Mouse (Mus musculus): Measurements from ENCODE around the gene Atp8a1. TPM values are rescaled to one million over a fixed set of nuclear protein-coding genes. Genes with fewer than 3 reads are reported as not detected.

Gene Atp8a1
- total RNA-seq, 2 experiments from 2014 or later: 9.7 to 11.3 TPM

DNA sequence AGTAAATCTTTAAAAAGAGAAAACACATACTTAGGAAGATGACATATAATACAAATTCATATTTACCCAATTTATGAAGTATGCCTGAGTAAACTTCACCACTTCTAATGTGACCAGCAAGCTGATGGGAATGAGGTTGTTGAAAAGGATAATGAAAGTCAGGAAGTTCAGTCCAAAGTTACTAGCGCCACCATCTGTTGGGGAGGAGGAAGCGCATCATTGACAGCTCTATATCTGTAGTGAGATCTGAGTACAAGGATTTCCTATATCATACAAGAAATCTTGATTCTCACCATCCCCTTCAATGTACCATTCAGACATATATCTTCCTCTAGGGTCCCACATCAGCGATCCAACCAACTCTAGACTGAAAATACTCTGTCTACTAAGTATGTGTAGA is 82.4 kb downstream of the Atp8a1 start:
- DNase-seq: no peak

DNA sequence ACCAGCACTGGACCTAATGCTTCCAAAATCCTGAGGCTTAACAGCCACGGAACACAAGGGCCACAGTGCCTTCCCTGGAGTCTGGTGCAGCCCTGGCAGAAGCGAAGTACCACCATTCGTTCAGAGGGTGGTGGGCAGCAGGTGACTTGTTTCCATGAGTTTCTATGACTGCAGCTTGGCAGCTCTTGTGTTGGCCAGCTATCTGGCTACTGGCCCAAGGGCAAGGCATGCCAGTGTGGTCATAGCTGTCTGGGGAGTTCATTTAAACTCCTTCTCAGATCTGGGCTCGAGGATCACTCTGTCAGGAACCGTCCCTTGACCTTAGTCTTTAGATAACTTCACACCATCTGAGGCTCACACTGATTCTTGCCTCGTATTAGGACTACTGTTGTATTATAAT is 89.1 kb downstream of the Atp8a1 start:
- DNase-seq: no peak

DNA sequence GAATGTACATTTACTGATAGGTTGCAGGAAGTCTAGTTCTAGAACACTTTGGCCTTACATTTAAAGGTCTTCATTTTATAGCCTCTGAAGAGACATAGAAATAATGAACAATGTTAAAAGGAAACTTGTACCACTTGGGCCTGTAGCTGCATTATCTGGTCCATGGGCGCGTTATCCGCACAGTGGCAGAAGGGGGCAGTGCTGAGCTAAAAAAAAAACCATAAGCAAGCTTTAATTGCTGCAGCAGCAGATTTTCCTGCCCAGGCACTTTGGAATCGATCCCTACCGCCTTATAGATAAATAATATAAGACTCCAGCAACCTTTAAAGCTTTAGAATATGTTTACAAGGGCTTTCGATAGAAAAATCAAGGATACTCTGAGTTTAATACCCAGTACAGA is 91.1 kb downstream of the Atp8a1 start:
- DNase-seq: peak; percentile 30

DNA sequence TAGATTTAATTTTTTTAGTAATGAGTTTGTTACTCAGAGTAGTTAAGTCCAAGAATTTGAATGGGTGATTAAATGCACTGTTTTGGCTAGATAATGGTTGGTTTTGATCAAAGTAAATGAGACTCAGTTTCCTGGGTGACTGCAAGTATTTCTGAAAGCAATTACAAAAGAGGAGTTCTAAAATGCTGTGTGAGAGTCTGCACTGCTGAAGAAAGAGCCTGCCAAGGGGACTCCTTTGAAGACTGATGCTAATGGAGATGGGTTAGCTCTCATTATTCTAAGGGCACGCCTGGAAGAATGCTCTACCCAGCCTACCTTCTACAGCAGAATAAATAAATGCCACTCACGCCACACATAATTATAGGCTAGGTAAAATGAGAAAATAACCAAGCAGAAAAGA is 94.2 kb downstream of the Atp8a1 start:
- DNase-seq: no peak

DNA sequence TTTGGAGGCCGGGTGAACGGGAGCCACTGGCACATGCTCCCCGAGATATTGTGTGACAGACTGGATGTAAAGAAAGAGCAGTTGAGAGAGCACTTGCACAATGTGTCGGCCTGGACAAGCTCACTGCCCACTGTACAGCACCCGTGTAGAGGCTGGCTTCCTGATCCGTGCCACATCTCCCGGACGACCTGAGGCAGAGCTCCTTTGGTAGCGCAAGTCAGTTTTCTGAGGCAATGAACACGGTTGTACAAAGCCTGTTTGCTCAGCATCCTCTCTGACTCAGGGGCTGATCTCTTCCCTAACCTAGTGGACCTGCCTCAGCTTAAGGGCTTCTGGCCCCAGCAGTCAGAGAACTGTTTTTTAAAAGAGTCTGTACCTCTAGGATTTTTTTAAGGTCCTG is 94.6 kb downstream of the Atp8a1 start:
- DNase-seq: no peak

DNA sequence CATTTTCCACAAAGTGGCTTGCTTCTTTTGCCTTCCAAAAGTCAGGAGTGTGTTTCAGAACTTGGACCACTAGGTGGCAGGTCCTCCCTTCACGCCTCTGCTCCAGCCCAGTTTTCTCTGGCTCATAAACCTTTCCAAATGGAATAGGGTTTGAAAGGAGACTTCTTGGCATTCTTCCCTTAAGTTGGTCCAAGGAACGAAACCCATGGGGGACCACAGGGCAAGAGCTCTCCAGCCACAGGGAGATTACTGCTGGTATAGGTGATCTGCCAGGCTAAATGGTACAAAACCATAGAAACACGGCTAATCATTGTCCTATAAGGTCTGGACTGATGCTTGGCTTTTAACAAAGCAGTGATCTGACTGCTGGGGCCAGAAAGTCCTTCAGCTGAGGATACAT is 95.2 kb downstream of the Atp8a1 start:
- peak; percentile 9 for DNase-seq

DNA sequence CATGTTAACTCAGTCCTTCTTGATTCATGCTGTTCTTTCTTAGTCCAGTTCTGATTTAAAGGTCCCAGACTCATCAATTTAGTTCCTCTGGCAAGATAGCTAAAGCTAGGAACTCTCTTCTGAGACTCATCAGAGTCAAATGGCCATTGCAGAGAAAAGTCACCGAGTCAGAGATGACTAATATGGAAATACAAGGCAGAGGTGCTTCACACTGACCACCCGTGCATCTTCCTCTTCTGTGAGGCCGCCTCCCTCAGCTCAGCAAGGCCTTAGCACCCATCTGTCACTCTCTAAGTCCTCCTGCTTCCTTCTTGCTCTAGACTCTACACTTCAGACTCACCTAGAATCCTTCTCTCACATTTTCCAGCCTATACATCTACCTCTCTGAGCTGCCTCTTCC is 108.0 kb downstream of the Atp8a1 start:
- no peak for DNase-seq

DNA sequence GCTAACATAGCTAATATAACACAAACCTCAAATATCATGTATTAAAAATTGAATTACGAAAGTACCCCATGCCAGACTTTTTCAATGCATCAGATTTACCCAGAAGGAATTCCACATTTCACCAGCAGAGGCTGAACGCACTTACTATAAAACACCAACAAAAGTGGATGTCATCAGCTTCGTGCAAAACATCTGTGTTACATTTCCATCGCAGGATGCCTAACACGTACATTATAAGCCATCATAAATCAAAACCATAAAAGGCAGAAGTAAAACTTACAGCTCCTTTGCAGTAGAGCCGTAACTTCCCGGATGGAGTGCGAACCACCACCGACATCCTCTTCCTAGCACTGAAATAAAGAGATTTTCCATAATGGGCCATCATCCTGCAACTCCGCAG is 109.1 kb downstream of the Atp8a1 start:
- no peak for DNase-seq

DNA sequence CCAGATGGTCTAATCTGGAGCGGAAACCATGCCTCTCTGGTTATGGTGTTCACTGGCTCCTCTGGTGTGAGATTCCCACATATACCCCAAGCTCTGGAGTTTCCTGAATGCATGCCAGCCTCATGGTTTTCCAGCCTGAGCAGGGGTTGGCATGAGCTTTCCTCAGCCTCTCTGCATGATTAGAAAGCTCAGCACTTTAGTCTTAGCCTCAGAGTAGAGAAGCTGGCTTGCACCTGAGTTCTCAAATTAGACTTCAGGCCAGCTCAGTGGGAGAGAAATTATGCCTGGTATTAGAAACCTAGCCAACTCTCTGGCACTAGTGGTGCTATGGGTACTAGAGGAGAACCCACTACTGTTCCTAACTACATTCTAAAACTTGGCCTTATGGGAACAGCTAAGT is 111.5 kb downstream of the Atp8a1 start:
- DNase-seq: no peak

DNA sequence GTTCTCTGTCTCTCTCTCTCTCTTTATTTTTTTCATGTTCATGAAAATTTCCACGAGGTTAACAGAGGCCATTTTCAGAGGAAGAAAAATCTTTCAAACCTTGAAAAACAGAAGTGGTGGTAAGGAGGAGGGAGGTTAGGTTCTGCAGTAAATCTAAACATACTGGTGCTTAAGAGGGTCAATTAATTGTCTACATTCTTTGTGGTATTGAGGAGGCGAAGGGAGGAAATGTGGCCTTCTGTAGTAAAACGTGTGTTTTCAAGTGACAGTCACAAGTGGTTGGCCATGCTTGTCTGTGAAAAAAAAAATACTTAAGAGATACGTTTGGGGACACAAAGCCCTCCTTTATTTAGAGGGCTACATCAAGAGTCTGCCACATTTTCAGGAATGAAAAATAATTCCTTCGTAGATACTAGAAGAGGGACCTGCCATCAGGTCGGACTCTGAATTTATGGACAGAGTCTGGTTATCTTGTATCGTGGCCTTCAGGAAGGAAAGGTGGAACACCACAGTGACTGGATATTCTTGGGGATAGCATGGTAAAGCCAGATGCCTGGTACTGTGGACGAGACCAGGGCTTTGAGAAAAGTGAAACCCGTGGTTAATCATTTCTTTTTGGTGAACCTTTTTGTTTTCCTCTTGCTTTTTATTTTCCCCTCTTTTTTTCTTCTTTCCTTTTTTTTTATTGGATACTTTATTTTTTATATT is 113.5 kb downstream of the Atp8a1 start:
- no peak for DNase-seq

DNA sequence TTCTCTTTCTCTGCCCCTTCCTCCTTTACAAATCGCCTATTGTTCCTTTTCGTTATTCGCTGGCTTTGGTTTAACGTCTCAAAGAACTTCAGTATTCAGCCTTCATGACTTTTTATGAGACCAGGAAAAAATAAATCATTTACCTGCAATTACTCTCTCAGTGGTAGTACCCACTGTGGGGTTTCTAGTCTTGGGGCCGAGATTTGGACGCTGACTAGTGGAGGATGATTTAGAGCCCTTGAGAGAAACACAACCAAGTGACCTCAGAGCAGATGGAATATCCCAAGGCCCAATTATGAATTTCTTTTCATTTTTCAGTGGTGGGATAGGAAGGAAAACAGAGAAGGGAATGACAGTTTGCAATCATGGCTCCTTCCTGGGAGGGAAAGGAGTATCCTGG is 114.1 kb downstream of the Atp8a1 start:
- no peak for DNase-seq

DNA sequence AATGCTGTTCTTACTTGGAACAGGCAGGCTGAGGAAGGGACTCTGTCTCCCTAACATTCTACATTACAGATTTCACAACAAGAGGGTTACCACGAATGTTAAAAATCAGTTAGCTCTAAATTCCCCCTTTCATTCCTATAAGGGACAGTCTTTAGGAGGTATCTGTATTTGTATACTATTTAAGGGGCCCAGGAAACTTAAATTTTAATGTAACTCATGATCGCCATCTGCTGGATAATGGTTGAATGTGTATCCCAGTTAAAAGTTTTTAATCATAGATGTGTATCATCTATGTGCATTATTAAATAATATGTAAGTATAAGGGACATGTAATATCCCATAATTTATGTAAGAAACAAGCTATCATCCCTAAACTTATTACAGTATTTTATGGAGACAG is 119.5 kb downstream of the Atp8a1 start:
- DNase-seq: no peak

DNA sequence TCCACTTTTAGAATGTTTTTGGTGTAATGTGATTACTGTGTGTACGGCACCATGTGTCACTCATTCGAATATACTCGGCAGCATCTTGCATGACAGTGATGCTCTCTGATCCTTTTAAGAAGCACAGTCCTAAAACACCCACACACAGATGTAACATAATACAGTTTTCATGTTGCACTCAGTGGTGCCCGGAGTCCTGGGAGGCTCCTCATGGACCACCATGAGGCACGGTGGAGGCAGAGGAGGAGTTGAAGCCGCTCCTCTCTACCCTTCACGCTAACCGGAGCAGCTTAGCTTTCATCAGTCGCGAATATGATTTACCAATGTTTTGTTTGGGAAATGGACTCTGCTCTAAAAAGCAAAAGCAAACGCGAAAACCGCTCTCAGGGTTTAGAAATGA is 120.4 kb downstream of the Atp8a1 start:
- no peak for DNase-seq

DNA sequence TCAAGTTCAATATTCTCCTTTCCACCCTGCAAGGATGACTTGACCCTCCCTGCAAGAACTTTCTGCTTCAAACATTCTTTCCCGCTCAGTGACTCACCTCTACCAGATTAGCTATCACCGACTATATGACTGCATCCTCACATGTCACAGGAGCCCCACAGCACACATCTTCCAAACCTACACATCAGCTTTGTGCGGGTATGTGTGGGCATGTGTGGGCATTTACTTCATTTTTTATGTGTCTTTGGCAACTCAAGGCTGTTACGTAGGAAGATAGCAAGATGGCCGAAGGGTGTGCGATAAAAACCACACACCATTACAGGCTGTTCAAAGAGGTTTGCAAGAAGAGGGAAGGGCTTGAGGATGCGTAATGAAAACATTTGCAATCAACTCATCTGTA is 145.6 kb downstream of the Atp8a1 start:
- DNase-seq: no peak

DNA sequence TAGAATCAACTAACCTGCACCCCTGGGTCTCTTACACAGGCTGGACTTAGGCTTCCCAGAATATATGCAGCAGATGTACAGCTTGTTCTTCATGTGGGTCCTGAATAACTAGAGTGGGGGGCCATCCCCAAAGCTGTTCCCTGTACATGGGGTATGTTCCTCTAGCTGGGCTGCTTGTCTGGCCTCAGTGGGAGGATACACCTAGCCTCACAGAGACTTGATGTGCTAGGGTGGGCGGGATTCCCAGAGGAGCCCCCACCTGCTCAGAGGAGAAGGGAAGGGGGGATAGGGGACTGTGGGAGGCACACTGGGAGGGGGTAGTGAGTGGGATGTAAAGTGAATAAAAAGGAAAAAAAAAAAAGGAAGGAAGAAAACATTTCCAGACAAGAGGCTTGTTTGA is 147.8 kb downstream of the Atp8a1 start:
- DNase-seq: no peak

DNA sequence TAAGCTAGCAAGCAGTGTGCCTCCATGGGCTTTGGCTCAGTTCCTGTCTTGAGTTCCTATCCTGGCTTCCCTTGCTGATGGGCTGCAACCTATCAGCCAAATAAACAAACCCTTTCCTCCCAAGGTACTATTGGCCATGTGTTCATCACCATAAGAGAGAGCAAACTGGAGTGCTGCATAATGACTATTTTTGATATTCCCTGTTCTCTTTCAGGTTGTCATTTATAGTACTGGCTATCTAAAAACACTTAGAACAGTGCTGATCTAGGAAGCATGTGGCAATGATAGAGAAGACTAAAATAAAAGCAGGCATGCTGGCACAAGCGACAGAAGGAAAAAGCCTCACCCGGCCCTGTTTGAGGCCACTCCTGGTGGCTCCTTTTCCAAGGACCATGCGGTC is 149.1 kb downstream of the Atp8a1 start:
- no peak for DNase-seq

DNA sequence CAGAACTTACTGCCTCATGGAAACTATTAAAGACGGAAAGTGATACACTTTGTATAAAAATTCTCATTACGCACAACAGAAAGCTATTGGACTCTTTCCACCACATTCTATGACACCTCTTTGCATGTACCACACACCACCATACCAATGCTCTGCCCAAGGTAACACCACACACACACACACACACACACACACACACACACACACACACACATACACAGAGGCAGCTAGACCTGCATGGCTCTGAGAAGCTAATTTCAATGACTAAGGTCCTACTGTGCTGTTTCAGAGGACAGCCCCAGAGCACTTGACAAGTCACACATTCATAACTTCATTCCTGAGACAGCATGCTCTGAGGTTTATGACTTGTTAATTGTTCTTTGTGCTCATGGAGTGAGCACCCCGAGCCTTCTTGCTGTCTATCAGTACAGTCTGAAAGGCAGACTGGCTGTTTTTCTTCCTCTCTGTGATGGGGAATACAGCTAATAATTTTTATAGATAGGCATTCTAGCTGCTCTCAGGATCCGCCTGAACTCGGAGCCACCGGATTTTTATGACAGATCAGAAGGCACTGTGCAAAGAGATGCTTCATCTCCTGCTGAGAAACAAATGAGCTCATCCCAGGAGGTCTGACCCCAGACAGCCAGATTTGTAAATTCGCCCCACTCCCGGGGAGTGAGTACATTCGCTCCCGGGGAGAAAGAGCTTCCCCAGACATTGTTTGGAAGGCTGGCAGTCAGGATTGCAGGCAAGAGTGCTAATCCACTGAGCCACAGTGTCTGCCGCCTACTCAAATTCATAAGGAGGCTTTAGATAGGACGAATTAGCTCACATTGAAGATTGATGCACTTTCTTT is 150.3 kb downstream of the Atp8a1 start:
- DNase-seq: no peak

DNA sequence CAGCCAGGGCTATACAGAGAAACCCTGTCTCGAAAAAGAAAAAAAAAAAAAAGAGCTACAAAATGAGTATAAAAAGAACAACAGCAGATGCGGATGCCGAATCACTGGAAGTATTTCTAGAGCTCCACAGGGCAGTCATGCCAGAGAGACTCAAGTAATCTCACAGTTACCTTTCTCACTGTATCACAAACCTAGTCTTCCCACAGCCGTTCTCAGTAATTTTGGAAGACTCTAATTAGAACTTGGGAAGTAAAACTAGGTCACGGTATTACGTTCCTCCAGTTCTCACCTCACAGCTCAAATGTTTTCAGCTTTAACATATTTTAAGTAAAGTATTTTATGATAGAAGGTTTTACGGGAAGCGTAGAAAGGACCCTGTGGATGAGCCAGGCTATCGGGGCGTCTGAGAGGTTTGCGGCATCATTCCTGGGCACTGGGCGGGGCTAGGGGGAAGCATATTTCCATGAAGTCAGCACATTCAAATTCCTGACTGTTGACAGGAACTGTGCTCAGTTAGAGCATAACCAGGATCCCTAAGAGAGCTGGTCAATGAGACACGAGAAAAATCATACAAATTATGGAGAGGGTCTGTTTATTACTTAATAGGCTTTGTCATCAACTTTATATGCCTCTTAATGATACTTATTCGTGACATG is 152.1 kb downstream of the Atp8a1 start:
- DNase-seq: no peak

DNA sequence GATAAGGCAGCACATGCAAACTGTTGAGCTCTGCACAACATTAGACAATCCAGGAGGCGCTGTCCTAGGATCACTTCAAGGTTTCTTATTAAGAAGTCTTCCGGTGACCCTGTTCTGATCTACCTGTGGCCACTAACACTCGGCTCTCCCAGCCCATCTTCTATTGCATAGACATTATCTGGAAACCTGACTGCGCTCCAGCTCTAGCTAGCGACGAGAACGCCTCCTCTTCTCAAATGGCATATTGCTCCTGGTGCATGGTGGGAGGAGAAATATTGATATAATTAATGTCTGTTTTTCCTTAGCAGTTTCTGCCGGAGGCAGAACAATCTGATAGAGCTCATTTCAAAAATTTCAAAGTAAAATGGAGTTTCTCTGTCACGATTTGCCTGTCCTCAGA is 156.9 kb downstream of the Atp8a1 start:
- no peak for DNase-seq

DNA sequence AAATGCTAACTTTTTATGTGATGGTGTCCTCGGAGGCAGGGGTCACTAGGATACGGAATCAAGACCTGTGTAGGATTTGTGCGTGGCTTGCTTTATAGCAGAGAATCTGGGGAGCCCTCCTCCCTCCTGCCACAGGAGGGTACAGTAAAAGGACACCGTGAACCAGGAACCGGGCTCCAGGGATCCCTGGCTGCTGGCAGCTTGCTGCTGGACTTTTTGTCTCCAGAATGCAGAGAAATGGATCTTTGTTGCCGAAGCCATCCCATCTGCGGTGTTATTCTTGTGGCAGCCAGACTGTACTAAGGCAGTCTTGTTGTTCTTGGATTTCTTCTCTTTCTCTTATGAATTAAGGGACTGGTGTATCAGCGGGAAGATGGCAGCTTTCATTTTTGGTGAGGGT is 159.2 kb downstream of the Atp8a1 start:
- no peak for DNase-seq

DNA sequence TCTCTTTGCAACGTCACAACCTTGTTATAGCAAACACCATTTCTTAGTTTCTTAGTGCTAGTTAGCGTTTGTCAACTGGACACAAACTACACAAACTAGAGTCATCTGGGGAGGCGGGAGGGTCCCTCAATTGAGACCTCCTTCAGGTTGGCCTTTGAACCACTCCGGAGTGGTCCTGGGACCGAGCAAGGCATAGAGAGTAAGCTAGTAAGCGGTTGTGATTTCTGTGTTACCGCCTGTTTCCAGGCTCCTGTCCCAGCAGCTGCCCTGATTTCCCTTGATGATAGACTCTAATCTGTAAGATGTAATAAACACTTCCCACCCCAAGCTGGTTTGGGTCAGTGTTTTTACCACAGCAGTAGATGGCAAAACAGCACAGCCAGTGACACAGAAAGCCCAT is 161.3 kb downstream of the Atp8a1 start:
- no peak for DNase-seq

DNA sequence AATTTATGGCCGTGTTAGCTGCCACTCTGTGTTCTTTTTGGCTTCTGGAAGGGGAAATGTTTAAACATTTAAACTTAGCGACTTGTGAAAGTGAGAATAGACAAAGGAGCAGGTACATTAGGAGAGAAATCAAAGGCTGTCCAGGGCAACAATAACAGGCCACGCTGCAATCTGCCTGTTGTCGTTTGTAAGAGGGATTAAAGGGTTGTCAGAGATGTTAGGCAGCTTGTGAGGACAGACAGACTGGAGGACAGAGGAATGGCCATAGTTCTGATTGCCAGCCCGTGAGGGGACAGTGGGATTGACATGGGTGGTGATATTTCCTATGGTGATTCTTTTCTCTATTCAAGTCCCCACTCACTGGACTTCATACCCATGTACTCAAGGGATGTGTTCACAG is 161.8 kb downstream of the Atp8a1 start:
- DNase-seq: no peak

DNA sequence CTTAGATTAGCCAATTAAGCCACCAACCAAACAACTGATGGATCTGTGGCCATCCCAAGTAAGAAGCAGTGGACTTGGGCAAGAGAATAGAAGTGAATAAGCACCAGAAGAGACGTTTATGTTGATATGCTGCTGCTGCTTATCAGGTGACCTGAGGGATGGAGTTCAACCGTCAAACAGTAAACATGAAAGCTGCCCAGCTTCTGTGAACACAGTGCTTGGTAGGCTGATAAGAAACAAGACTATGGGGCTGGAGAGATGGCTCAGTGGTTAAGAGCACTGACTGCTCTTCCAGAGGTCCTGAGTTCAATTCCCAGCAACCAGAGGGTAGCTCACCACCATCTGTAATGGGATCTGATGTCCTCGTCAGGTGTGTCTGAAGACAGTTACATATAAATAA is 168.4 kb downstream of the Atp8a1 start:
- no peak for DNase-seq

DNA sequence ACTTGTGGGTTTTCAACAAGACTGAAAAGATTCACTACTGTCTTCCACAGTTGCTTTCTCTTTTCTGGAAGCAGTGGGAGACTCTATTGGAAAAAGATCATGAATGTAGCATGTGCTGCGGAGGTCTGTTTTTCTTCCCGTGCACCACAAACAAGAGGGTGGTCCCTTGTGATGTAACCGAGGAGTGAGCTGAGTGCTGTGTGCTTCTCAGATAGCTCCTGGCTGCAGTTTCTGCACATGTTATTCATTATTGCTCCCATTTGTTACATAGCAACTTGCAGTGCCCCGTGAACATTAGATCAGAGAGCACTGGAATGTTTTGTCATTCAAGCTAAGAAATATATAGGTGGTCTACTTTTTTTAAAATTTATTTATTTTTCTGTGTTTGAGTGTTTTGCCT is 174.2 kb downstream of the Atp8a1 start:
- no peak for DNase-seq

All from gastrocnemius, postnatal 10 days (tissue).